Mouse (Mus musculus): Measurements from ENCODE around the gene Bicd1. TPM values are rescaled to one million over a fixed set of nuclear protein-coding genes. Genes with fewer than 3 reads are reported as not detected.
"Not testable (repeated sequence)": the region's sequence is repeated elsewhere in the genome, so short reads cannot be mapped to it uniquely, and the experiment has no call there.

The Bicd1 gene
- polyA plus RNA-seq (2012; rRNA removed) = 0.39 and 0.43 TPM in 2 replicates

DNA sequence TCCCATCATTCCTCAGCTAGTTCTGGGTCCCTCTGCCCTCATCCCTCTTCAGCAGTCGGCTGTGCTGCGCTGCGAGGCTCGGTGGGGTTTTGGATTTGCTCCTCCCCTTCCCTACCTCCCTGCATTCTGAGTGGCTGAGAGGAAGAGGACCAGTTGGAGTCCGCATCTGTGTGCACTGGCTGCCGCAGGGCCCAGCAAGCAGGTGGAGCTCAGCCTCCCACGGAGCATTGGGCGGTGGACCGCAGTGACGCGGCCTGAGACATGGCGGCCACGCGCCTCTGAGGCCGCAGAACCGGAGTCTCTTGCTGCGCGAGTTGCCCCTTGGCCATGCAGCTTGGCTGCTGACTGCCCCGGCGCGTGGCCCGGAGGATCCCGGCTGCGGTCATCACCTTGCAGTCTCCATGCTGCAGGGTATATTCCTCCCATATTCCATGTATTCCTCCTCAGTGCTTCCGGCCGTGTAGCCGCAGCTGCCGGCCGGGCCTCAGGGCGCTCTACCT lies at the start of gene Bicd1:
Bicd1 (plus strand) TSS at position 54 of the 500 bp plus-strand sequence.
- 1% methylated on average over 30 of the region's 30 CpGs for WGBS
- Histone ChIP-seq H3K36me3 (ENCODE audit: control insufficient read depth, insufficient read depth, low read length) (no peaks in the 10 kb centered on the region), H3K27ac (ENCODE audit: insufficient read depth, low read length) (no peak within 1 kb of the TSS), H3K4me1 (ENCODE audit: control insufficient read depth, insufficient read depth, insufficient read length) (peaks cover 3% of the 10 kb centered on the region), H3K27me3 (ENCODE audit: control insufficient read depth, insufficient read depth, low read length) (no peaks in the 10 kb centered on the region), H3K4me3 (ENCODE audit: extremely low read depth, insufficient read depth, insufficient read length) (peak within 1 kb of the TSS; percentile 62)
- TF ChIP-seq POLR2A (IDR thresholded peaks at IDR 0.05; ENCODE audit: low read depth, low read length) (no peak), CTCF (IDR thresholded peaks at IDR 0.05; ENCODE audit: extremely low read depth, insufficient read depth, insufficient read length, insufficient replicate concordance) (no peak)
- DNase-seq (ENCODE audit: low read depth in 1 of 2, low spot score in 2 of 2) = peak; percentile 5 to 32

DNA sequence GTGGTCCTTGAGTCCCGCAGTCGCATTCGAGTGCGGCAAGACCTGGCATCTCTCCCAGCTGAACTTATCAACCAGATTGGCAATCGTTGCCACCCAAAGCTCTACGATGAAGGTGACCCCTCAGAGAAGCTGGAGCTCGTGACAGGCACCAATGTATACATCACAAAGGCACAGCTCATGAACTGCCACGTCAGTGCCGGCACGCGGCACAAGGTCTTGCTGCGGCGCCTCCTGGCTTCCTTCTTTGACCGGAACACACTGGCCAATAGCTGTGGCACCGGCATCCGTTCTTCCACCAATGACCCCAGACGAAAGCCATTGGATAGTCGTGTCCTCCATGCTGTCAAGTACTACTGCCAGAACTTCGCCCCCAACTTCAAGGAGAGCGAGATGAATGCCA lies 46.2 kb upstream of the Bicd1 start:
- not testable (repeated sequence) for H3K27me3 ChIP-seq (ENCODE audit: control insufficient read depth, insufficient read depth, low read length); H3K36me3 ChIP-seq (ENCODE audit: control insufficient read depth, insufficient read depth, low read length); H3K4me1 ChIP-seq (ENCODE audit: control insufficient read depth, insufficient read depth, insufficient read length); H3K4me3 ChIP-seq (ENCODE audit: extremely low read depth, insufficient read depth, insufficient read length); DNase-seq (ENCODE audit: low read depth in 1 of 2, low spot score in 2 of 2); H3K27ac ChIP-seq (ENCODE audit: insufficient read depth, low read length)
- 97% methylated on average over 20 of the region's 20 CpGs for WGBS

DNA sequence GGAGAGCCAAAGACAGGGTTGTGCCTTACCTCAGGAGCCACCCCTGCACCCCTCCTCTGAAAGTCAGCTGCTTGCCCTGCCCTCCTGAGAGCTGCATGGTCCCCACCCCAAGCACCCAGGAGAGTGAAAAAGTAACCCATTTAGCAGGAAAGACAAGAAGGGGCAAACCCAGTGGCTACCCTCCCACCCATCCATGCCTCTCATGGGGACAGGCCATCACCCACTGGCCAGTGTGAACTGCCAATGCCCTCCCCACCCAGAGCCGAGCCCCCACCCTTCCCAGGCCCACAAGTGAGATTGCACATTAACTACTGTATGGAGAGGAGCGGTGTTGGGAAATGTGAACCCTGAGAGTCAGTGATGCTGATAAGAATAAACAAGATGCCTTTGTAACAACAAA lies 42.7 kb upstream of the Bicd1 start:
- WGBS = 81% methylated on average over 2 of the region's 2 CpGs
- not testable (repeated sequence) for H3K4me1 ChIP-seq (ENCODE audit: control insufficient read depth, insufficient read depth, insufficient read length); H3K4me3 ChIP-seq (ENCODE audit: extremely low read depth, insufficient read depth, insufficient read length); H3K27me3 ChIP-seq (ENCODE audit: control insufficient read depth, insufficient read depth, low read length); H3K36me3 ChIP-seq (ENCODE audit: control insufficient read depth, insufficient read depth, low read length); DNase-seq (ENCODE audit: low read depth in 1 of 2, low spot score in 2 of 2)
- H3K27ac ChIP-seq (ENCODE audit: insufficient read depth, low read length) = peak overlapping the region; percentile 15; the same call in 1 of the 2 replicates

DNA sequence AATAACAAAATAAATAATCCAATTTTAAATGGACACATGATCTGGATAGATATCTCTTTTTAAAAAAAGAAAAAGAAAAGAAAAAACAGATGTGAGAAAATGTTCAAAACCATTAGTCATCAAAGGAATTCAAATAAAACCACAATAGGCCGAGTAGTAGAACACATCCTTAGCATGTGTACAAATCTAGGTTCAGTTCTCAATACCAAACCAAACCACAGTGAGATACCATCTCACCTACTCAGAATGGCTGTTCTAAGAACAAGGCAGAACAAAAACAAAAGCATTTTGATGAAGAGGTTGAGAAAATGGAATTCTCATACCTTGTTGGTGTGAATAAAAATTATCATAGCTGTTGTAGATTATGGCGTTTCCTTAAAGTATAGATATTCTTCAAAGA lies 42.3 kb upstream of the Bicd1 start:
- Histone ChIP-seq H3K4me3 (ENCODE audit: extremely low read depth, insufficient read depth, insufficient read length) (no peak overlapping the region), H3K27ac (ENCODE audit: insufficient read depth, low read length) (no peak overlapping the region), H3K4me1 (ENCODE audit: control insufficient read depth, insufficient read depth, insufficient read length) (no peaks in the 10 kb centered on the region; the same call in 1 of the 2 replicates), H3K36me3 (ENCODE audit: control insufficient read depth, insufficient read depth, low read length) (no peaks in the 10 kb centered on the region), H3K27me3 (ENCODE audit: control insufficient read depth, insufficient read depth, low read length) (no peaks in the 10 kb centered on the region)
- no peak for TF ChIP-seq CTCF (IDR thresholded peaks at IDR 0.05; ENCODE audit: extremely low read depth, insufficient read depth, insufficient read length, insufficient replicate concordance)
- no peak for TF ChIP-seq POLR2A (IDR thresholded peaks at IDR 0.05; ENCODE audit: low read depth, low read length)
- WGBS = 51% methylated on average over 2 of the region's 2 CpGs
- DNase-seq (ENCODE audit: low read depth in 1 of 2, low spot score in 2 of 2) = no peak

DNA sequence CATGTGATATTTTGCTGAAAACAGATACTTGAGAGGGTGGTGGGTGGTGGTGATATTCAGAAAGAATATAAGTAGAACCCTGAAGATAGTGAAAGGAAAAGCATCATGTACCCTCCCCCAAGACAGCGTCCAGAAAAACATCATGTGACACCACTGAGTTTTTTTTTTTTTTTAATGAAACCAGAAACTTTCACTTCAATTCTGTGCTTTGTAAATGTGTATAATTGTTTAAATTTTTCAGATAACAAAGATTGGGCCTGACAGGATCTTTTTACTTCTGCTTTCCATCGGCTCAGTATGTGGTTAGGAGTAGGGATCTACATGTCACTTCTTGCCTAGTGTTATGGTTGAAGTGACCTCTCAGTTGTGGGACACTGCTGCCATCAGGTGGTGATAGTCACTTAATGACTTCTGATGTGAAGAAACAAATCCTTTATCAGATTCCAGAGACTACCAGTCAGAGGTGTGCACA lies 33.7 kb upstream of the Bicd1 start:
- Histone ChIP-seq H3K4me3 (ENCODE audit: extremely low read depth, insufficient read depth, insufficient read length) (no peak overlapping the region), H3K36me3 (ENCODE audit: control insufficient read depth, insufficient read depth, low read length) (no peaks in the 10 kb centered on the region), H3K27ac (ENCODE audit: insufficient read depth, low read length) (no peak overlapping the region; the same call in 1 of the 2 replicates), H3K27me3 (ENCODE audit: control insufficient read depth, insufficient read depth, low read length) (no peaks in the 10 kb centered on the region), H3K4me1 (ENCODE audit: control insufficient read depth, insufficient read depth, insufficient read length) (no peaks in the 10 kb centered on the region)
- TF ChIP-seq POLR2A (IDR thresholded peaks at IDR 0.05; ENCODE audit: low read depth, low read length) = no peak
- peak; percentile 46; the same call in 1 of the 2 replicates for TF ChIP-seq CTCF (IDR thresholded peaks at IDR 0.05; ENCODE audit: extremely low read depth, insufficient read depth, insufficient read length, insufficient replicate concordance)
- peak; percentile 75 to 85 for DNase-seq (ENCODE audit: low read depth in 1 of 2, low spot score in 2 of 2)
- WGBS = 0% methylated on average over 2 of the region's 2 CpGs

DNA sequence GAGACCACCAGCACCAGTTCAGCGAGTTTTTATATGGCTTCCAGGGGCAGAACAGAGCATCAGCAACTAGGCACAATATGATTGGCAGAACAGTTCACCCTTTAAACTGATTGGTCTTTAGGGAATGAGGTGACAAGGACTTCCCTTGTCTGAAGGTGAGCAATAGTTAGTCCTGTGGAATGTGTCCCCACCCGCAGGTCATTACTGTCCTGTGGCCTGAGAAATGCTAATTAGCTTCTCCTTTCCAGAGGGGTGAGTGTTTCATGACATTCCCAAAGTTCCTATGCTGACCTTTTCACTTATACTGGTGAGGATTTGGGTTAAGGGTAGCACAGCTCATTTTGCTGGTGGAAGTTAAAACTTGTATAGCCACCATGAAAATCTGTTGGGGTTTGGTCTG lies 25.2 kb upstream of the Bicd1 start:
- no peak for DNase-seq (ENCODE audit: low read depth in 1 of 2, low spot score in 2 of 2)
- no peak overlapping the region for H3K27ac ChIP-seq (ENCODE audit: insufficient read depth, low read length)

DNA sequence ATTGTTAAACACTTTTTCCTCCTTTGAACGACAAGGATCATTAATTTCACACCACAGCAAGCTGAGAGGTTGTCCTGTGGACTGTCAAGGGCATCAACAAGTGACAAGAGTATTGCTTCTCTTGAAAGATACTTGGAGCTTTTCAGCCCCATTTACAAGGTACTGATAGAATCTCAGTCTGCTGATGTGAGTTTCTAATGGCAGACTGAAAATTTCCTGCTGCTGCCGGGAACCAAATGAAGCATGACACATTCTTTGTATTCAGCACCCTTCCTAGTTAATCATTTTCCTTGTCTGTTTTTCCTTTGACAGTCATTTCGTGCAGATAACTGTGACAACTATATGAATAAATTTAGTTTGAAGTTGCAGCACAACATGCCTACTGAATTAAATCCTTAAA lies 22.3 kb upstream of the Bicd1 start:
- Histone ChIP-seq H3K4me1 (ENCODE audit: control insufficient read depth, insufficient read depth, insufficient read length) (no peaks in the 10 kb centered on the region), H3K27ac (ENCODE audit: insufficient read depth, low read length) (no peak overlapping the region), H3K4me3 (ENCODE audit: extremely low read depth, insufficient read depth, insufficient read length) (no peak overlapping the region), H3K36me3 (ENCODE audit: control insufficient read depth, insufficient read depth, low read length) (no peaks in the 10 kb centered on the region), H3K27me3 (ENCODE audit: control insufficient read depth, insufficient read depth, low read length) (no peaks in the 10 kb centered on the region; the same call in 1 of the 2 replicates)
- 50% methylated on average over 3 of the region's 3 CpGs for WGBS
- TF ChIP-seq POLR2A (IDR thresholded peaks at IDR 0.05; ENCODE audit: low read depth, low read length) (no peak), CTCF (IDR thresholded peaks at IDR 0.05; ENCODE audit: extremely low read depth, insufficient read depth, insufficient read length, insufficient replicate concordance) (no peak)
- no peak for DNase-seq (ENCODE audit: low read depth in 1 of 2, low spot score in 2 of 2)

More for the DNA sequence above, 25.2 kb upstream of the Bicd1 start:
- TF ChIP-seq CTCF (IDR thresholded peaks at IDR 0.05; ENCODE audit: extremely low read depth, insufficient read depth, insufficient read length, insufficient replicate concordance) = no peak
- TF ChIP-seq POLR2A (IDR thresholded peaks at IDR 0.05; ENCODE audit: low read depth, low read length) = no peak
- 80% methylated on average over 2 of the region's 2 CpGs for WGBS
- Histone ChIP-seq H3K27me3 (ENCODE audit: control insufficient read depth, insufficient read depth, low read length) (no peaks in the 10 kb centered on the region; the same call in 1 of the 2 replicates), H3K36me3 (ENCODE audit: control insufficient read depth, insufficient read depth, low read length) (no peaks in the 10 kb centered on the region), H3K4me3 (ENCODE audit: extremely low read depth, insufficient read depth, insufficient read length) (no peak overlapping the region), H3K4me1 (ENCODE audit: control insufficient read depth, insufficient read depth, insufficient read length) (no peaks in the 10 kb centered on the region)

DNA sequence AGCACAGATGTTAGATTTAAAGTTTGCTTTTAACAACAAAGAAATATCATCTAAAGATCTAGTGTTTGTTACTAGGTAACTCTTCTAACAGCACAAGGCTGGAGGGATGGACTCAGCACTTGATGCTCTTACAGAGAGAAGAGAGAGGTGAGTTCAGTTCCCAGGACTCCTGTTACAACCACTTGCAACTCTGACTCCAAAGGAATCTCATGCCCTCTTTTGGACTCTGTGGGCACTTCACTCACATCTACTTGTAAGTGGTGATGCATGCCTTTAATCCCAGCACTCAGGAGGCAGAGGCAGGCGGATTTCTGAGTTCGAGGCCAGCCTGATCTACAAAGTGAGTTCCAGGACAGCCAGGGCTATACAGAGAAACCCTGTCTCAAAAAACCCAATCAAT lies 19.1 kb upstream of the Bicd1 start:
- H3K27me3 ChIP-seq (ENCODE audit: control insufficient read depth, insufficient read depth, low read length); H3K4me1 ChIP-seq (ENCODE audit: control insufficient read depth, insufficient read depth, insufficient read length); DNase-seq (ENCODE audit: low read depth in 1 of 2, low spot score in 2 of 2); H3K36me3 ChIP-seq (ENCODE audit: control insufficient read depth, insufficient read depth, low read length); H3K27ac ChIP-seq (ENCODE audit: insufficient read depth, low read length); H3K4me3 ChIP-seq (ENCODE audit: extremely low read depth, insufficient read depth, insufficient read length): not testable (repeated sequence)
- 84% methylated on average over 2 of the region's 2 CpGs for WGBS
